Mouse (Mus musculus) left cerebral cortex, postnatal 25 days (tissue): ENCODE measurements around the gene Snx7. TPM values are rescaled to one million over a fixed set of nuclear protein-coding genes. Genes with fewer than 3 reads are reported as not detected.

Experiments
- DNase-seq, 2 experiments: peaks; one replicate each; pipeline ENCODE4 v3.0.0; 2022; ENCODE audit warnings: low spot score in 2 of 2, mixed read lengths in 1 of 2
- intact Hi-C: fragments of 180-260 bp; cut with DNase I; formaldehyde crosslinking; loops from one replicate; pipeline ENCODE4 v1.15.1; 2025
- total RNA-seq, 2 experiments: library from RNA; stranded (reverse); gene quantifications; 2 replicates each; pipeline ENCODE4 v1.2.3; 2021

Gene Snx7
- total RNA-seq, 2 experiments from 2014 or later: 19.1 to 21.8 TPM

DNA sequence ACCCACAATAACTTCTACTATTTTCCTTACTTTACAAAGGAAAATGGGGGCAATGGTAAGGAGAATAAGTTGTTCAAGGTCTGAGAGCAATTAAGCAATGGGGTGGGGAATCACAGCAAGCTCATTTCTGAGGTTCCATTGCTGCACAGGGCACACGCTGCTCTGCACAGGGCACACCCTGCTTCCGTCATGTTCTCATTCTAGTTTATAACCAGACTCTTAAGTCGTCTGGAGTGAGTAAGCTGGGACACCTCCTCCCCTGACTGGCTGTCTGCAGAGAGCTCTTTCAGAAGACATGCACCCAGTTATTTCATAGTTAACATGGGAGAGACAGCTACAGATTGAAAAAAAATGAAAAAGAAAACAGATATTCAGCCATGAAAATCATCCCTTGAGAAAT, 30.7 kb downstream of the Snx7 start:
- no peak for DNase-seq
- intact Hi-C loops: no loop called here

DNA sequence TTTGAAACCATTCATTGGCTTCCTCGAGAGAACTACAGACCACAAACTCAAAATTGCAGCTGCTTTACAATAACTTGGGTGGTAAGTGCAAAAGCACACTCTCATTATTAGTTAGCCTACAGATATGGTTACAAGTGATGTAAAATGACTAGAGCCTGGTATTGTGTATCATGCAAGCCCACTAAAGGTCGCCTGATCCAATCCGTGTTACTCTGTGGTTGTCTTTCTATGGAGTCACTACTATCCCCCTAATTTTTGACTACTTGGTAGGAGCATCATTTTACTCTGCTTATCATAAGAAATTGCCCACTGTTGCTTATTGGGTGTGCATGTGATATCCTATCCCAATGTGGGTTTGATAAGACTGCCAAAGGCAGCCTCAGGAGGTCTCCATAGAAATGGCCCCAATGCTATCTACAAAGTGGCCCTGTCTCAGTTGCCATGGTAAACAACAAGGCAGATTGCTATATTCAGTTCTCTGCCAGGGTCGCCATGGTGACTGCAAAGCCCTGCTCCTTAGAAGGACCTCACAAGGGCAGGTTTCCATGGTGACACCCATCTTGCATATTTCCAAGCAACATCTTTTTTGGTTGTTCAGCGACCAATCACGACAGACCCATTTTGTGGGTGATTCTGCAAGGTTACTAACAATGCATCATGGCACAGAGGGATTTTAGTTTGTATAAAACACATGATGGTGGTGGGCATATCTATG, 42.1 kb downstream of the Snx7 start:
- peak; percentile 49 to 51 for DNase-seq
- intact Hi-C loops: no loop called here

- intact Hi-C loops: no loop called here
- DNase-seq: peak in 1 of 2 experiments; percentile 21
These were observed 45.5 kb downstream of the Snx7 start for GRCm38 (mm10) chr3:117823218-117823617.

- intact Hi-C loops: no loop called here
- no peak for DNase-seq
These were observed 51.1 kb downstream of the Snx7 start for GRCm38 (mm10) chr3:117817635-117818034.

GRCm38 (mm10) chr3:117814218-117814617, 54.5 kb downstream of the Snx7 start:
- DNase-seq: no peak
- intact Hi-C loops: no loop called here

DNA sequence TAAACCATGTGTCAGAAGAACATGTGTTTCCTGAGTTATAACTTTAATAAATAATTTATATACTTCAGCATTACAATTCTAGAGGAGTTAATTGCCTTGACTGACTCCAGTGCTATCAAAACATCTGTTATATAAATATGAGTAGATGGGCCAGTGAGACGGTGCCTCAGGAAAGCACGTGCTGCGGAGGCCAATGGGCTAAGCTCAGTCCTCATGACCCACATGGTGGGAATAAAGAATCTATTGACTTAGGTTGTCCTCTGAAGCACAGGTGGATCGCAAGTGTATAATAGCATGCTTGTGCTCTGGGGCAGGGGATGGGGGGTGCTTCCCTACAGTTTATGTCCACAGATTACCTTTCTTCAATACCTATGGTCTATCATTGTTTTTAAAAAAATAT, 56.6 kb downstream of the Snx7 start:
- intact Hi-C loops: no loop called here
- DNase-seq: no peak

GRCm38 (mm10) chr3:117805782-117806181, 63.0 kb downstream of the Snx7 start:
- peak in 1 of 2 experiments; percentile 74 for DNase-seq

GRCm38 (mm10) chr3:117794501-117794900, 74.2 kb downstream of the Snx7 start:
- intact Hi-C loops: no loop called here
- DNase-seq: no peak

More at GRCm38 (mm10) chr3:117805782-117806181, 63.0 kb downstream of the Snx7 start:
- intact Hi-C loops: no loop called here

DNA sequence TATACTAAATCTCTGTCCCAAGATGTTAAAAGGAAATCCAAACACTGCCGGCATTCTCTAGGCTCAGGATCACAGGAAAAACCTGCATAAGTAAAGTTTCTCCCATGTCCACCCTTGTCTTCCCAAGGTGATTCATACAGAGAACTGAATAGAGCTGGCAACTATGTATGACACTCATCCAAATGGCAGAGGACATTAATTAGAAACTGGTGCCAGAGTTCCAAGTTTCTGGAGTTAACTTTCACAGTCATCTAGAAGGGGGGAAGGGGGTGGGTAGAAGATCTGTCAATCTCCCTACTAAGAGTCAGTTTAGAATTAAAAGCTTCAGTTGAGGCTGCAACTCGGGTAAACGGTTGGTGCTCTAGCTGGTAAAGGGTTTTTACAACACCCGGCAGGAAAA, 76.8 kb downstream of the Snx7 start:
- intact Hi-C loops: no loop called here
- no peak for DNase-seq

DNA sequence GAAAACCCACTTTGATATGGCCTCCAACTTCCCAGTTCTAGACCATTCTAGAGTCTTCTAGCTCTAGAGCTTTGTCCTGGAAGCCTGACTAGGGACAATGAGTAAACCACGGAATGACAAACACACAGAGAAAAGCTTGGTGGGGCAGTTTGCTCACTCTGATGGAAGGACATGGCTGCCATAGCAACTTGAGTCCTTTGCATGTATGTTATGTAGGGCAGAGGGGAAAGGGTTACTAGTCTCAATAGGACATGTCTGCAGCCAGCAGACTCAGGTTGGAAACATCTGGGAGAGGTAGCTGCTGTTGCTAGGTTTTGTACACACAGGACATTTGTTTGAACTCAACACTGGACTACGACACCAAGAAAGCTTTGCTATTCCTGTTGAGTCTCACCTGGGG, 77.5 kb downstream of the Snx7 start:
- intact Hi-C loops: no loop called here
- no peak for DNase-seq

- intact Hi-C loops: loop anchor here (2.0 kb wide), 1 partner anchor 80 kb away; no protein-coding TSS in a partner anchor
- DNase-seq: peak; percentile 65 to 71
These were observed 79.7 kb downstream of the Snx7 start for GRCm38 (mm10) chr3:117788800-117789693.

GRCm38 (mm10) chr3:117787247-117787646, 81.5 kb downstream of the Snx7 start:
- no peak for DNase-seq
- intact Hi-C loops: no loop called here

DNA sequence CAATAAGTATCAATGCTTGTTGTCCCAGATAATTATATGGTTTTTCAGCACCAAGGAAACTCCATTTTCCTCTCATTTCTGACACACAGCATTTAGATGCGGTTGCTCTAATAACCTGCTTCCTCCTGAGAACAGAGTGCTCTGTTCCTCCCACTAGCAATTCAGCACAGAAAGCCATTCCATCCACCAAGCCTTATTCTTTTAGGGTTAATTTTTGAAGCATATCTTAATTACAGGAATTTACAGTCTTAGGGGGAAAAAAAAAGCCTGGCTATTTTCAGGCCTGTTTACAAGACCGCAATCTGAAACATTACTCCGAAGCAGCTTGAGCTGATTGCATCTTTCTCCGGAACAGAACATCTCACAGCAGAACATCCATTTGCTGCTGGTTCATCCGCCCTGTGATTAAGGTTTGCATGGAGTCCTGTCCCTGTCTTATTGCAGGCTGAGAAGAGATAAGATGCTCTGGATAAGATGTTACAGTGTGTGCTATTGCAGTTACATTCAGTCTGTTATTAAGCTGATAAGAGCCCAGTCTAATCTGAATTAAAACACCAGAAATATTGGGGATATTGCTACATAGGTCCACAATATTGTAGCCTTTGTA, 116.5 kb downstream of the Snx7 start:
- intact Hi-C loops: no loop called here
- DNase-seq: peak; percentile 13 to 20

DNA sequence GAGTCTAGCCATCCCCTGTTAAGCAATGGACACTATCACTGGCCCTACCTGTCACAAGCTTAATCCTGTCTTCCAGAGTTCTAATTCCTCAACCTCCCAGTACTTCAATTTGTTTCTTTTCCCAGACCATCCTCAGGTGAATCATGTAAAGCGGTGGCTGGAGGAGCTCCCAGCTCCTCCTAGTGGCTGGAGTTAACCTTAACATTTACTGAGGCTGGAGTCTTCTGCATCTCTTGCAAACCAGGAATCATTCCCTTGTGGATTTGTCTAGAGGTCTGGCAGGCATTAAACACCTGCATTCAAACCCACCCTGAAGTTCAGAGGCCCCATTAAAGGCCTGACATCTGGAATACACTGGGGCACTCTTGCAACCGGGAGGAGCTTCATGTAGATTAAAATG, 117.1 kb downstream of the Snx7 start:
- DNase-seq: peak in 1 of 2 experiments; percentile 18
- intact Hi-C loops: no loop called here

DNA sequence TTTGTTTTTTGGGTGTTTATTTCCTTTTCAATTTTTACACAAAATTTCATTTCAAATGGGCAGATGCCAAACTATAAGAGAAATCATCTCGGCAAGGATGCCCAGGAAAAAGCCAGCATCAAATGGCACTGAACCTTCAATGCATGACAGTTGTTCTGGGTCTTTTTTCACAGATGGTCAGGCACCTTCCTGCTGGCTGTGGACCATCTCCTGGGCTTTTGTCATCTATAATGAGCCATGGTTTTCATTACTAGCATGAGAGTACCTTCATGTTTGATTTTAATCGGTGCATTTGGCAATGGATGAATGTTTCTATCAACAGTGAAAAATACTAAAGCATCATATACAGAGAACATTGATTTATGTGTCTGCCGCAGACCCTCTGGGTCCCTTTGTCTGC, 119.5 kb downstream of the Snx7 start:
- no peak for DNase-seq
- intact Hi-C loops: loop anchor here (10.0 kb wide), 1 partner anchor 216 kb away; no protein-coding TSS in a partner anchor

DNA sequence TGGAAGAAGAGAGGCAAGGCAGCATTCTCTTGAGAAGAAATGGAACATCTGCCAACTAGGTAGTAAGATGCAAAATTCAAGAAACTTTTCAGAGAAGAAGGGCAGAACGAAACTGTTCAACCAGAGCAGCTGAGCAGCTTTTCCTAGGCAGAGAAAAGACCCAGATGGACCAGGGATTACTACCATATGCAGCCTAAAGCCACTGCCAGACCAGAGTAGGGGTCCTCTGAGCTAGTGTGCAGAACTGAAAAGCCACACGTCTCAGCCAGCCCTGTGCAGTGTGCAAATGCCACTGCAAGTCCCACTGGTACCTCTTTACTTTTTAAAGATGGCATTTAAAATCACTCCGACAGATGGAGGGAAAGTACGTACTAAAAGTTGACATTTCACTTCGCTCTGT, 129.0 kb downstream of the Snx7 start:
- intact Hi-C loops: loop anchor here (10.0 kb wide), 1 partner anchor 225 kb away; no protein-coding TSS in a partner anchor
- no peak for DNase-seq

DNA sequence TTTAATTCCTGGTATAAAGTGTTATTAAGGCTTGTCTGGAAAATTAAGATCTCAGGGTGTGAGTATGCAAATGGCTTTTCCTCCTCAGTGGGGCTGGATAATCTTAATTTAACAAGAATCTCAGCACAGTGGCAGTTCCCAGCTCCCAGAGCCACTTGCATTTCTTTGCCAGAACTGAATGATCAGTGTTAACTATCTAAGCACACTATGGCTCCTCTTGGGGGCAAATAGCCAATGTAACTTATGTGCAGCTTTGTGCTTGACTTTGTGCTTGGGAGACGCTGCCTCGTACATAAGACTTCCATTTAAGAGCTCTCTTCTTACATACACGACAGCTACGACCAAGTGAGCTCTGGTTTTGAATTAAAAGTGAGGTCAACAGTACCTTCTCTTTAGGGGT, 136.1 kb downstream of the Snx7 start:
- no peak for DNase-seq
- intact Hi-C loops: no loop called here
